Mouse (Mus musculus) left cerebral cortex, adult 9 months (tissue): ENCODE measurements around the gene Ccnf.

ENCODE experiments used
- DNase-seq, 2 experiments: peaks; one replicate each; pipeline ENCODE4 v3.0.0; 2022; ENCODE audit warnings: low spot score in 2 of 2

The Ccnf gene

DNA sequence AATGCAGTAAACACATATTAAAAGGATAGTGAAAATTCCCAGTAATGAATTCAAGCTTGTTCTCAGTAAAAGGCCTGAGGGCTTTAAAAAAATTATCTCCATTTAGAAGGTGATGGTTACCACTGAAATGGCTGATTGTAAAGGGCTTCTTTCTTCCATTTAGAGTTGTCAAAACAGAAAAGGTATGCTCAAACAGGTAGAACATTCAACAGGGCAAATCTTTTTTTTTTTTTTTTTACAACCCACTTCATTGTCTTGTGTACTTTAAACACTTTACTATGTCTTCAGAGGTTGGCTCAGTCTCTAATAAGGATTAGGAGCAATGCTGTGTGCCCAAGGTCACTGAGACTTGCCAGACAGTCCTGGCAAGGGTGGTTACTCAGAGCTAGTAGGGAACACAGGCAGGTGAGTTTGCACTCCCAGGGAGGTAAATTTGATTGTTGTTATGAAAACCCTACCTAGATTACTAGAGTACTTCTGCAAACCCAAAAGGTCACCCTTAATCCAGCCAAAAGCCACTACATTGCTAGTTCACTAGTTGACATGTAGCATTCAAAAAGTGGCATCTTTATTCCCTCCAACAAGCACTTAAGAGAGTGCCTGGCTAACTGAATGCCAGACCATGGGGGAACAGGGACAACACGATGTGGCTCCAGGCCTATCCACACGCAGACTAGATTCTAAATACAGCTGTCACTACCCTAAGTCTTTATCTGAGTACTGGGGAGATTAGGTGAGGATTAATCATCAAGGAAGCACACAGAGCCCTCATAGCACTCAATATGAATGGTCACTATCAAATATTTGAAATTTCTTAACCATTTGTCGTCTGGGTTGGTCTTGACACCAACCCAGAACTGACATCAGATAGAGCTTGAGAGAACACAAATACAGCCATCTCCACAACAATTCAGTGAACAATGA is 47.4 kb downstream of the Ccnf start:
- no peak for DNase-seq

- no peak for DNase-seq
These were observed 48.2 kb downstream of the Ccnf start for GRCm38 (mm10) chr17:24203068-24203467.

- no peak for DNase-seq
These were observed 50.2 kb downstream of the Ccnf start for GRCm38 (mm10) chr17:24201092-24201491.

- DNase-seq, result no peak
These were observed 51.5 kb downstream of the Ccnf start for GRCm38 (mm10) chr17:24199741-24200140.

DNA sequence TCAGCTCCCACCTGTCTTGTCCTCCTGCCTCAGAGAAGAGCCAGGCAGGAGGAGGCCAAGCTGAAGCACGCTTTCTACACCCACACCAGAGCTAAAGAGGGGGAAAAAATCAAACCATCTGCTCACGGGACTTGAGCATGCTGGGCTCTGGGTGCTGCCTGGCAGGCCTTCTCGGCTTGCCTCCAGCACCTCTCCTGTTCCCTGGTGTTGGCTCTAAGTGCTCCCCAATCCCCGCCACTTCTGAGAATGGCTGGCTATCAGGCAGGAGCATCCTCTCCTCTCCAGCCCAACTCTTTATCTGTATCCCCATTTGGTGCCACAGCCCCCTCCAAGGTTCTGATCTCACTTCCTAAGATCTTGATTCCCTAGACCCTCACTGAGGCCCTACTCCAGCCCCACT is 52.0 kb downstream of the Ccnf start:
- DNase-seq, result peak in 1 of 2 experiments; percentile 83

DNA sequence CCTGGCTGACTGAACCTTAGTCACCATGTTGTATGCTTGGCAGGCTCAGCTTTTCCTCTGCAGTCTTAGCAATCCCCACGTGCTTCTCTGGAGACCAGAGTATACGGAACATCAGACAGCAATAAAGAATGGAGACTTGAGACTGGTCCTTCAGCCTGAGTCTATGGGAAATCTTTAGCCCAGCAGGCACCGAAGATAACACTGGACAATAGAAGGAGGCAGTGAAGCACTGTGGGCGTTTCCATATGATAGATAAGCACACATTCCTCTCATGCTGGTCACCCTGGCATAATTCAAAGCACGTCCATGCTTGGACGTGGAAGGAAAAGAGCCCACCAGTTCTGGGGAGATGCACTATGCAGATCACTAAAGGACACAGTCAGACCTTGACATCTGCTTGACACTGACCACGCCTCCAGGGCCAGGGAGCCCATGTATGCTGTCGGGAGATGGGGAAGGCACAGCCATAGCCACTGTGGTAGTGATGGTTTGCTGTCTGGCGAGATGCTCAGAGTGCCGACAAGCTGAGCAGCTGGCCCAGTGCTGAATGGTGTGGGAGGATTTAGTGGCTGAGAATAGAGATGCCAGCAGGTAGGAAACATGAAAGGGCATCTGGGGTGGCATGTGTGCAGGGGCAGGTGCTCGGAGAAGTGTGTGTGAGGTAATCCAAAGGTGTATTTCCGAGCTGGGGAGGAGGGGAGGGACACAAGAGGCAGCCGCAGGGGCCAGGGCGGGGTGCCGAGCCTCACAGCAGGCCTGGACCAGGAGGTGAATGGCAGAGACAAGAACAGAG is 54.1 kb downstream of the Ccnf start:
- DNase-seq, result peak in 1 of 2 experiments; percentile 67

GRCm38 (mm10) chr17:24195349-24195748 is 55.9 kb downstream of the Ccnf start:
- DNase-seq, result no peak

DNA sequence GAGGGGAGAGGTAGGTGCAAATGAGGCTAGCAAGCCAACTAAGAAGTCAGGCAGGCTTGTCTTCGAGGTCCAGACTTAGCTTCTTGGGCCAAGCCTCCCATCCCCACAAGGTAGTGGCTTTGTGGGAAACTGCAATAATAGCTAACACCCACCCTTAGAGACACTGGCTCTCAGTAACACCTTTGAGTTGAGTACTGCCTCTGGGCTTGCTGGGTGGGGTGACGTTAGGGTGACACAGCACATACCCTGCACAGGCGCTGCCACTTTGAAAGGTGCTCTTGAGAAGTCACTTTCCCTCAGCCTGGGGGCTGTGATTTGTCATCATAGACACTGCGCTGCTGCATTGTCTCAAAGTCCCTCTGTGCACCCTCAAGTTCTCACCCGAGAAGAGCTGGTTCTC is 57.5 kb downstream of the Ccnf start:
- no peak for DNase-seq

GRCm38 (mm10) chr17:24193268-24193667 is 58.0 kb downstream of the Ccnf start:
- no peak for DNase-seq

GRCm38 (mm10) chr17:24192848-24193247 is 58.4 kb downstream of the Ccnf start:
- no peak for DNase-seq

DNA sequence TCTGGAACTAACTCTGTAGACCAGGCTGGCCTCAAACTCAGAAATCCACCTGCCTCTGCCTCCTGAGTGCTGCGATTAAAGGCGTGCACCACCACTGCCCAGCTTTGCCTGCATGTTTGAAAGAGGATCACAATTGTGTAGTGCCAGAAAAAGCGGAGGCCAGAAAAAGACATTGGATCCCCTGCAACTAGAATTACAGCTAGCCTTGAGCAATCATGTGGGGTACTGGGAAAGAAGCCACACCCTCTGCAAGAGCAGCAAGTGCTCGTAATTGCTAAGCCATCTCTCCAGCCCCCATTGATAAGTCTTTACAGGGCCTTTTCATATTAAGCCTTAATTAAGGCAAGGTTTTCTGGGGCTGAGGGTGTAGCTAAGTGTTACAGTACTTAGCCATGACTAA is 59.8 kb downstream of the Ccnf start:
- DNase-seq, result no peak

DNA sequence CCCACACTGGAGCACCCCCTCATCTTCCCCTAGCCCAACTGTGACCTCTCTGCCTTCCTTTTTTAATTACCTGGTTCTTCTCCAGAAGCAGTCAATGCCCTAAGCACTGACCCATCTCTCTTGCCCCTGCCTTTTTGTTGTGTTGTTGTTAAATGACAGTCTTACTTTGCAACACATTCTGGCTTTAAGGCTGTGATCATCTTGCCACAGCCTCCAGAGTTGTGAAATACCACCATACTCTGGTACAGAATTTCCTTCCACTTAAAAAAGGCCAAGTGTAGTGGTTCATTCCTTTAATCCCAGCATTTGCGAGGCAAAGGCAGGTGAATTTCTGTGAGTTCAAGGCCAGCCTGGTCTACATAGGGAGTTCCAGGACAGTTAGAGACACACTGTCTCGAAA is 60.4 kb downstream of the Ccnf start:
- no peak for DNase-seq

DNA sequence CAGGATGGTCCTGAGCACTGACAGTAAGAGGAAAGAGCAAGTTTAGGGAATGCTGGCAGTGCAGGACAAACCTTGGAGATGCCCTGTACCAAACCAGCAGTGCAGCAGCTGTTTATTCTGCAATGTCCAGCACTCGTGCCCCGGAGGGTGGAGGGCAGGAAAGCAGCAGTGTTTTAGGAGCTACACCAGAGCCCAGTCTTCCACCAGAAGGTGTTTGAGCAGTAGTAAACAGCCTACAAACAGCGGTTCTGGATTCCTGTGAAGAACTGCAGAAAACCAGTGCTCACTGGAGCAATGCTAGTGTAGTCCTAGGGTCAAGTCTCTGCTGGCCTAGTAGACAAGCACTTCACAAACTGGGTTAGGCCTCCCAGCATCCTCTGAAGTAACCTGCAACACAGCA is 77.0 kb downstream of the Ccnf start:
- no peak for DNase-seq

DNA sequence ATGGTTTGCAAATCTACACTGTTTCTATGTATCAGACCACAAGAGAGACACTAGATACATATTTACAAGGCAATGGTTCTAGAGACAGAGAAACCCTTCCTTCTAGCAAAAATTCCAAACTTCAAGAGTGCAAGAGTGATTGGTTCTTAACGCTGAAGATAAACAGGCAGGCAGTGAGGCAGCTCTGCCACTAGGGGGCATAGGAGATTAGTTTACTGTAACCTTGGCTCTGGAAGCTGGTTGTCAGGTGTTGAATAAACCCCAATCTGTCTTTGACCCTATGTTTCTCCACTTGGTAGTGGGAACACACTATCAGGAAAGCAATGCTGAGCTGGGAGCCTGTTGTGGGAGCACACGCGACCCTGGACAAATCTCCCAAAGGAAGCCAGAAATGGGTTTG is 77.9 kb downstream of the Ccnf start:
- peak in 1 of 2 experiments; percentile 74 for DNase-seq
